Mouse (Mus musculus) kidney, adult 2 months (tissue): ENCODE data around the gene Polr1d. TPM values are rescaled to one million over a fixed set of nuclear protein-coding genes. Genes with fewer than 3 reads are reported as not detected.

Source experiments
- DNase-seq: peaks from one replicate; pipeline ENCODE4 v3.0.0; 2021
- H3K27ac ChIP-seq: fragments of 200-500 bp; 2 replicates; pipeline ENCODE4 v1.5.1; 2012; ENCODE audit warnings: low read depth, low read length, control low read depth, inconsistent platforms; ENCODE audit not compliant: insufficient read depth
- H3K27me3 ChIP-seq: fragments of 200-500 bp; replicated peaks from 2 replicates; pipeline ENCODE4 v1.6.1; 2012; ENCODE audit warnings: mild to moderate bottlenecking, moderate library complexity, low read length, inconsistent platforms; ENCODE audit not compliant: control insufficient read depth, insufficient read depth
- H3K36me3 ChIP-seq: fragments of 200-500 bp; 2 replicates; pipeline ENCODE4 v1.6.1; 2012; ENCODE audit warnings: mild to moderate bottlenecking, moderate library complexity, low read length, inconsistent platforms; ENCODE audit not compliant: control insufficient read depth, insufficient read depth
- H3K4me1 ChIP-seq: fragments of 200-500 bp; 2 replicates; pipeline ENCODE4 v1.6.1; 2011; ENCODE audit warnings: low read length; ENCODE audit not compliant: control insufficient read depth, insufficient read depth
- H3K4me3 ChIP-seq: fragments of 200-500 bp; 2 replicates; pipeline ENCODE4 v1.5.1; 2011; ENCODE audit warnings: mild to moderate bottlenecking, low read depth, low read length, control low read depth; ENCODE audit not compliant: insufficient read depth
- CTCF ChIP-seq: fragments of 200-500 bp; conservative IDR thresholded peaks from 2 replicates; pipeline ENCODE4 v1.5.1; 2011; ENCODE audit warnings: low read depth, mild to moderate bottlenecking, control low read depth, low read length, moderate library complexity, mixed read lengths; ENCODE audit not compliant: insufficient read depth, insufficient read length
- POLR2A ChIP-seq: fragments of 200-500 bp; IDR thresholded peaks from one replicate; pipeline ENCODE4 v1.6.1; 2011; ENCODE audit warnings: low read depth, low read length, control low read depth
- WGBS: fragments of 180-500 bp; shearing (Covaris S2); methylation state at CpG from one replicate; pipeline ENCODE4 v1.1.7; 2018; 5-methylcytosine and 5-hydroxymethylcytosine counted together
- polyA plus RNA-seq: library from polyadenylated mRNA; depleted of rRNA; stranded (reverse); fragments of >200 nt; gene quantifications from 2 replicates; pipeline ENCODE4 v1.2.3, GENCODE M21; 2012

The Polr1d gene
- polyA plus RNA-seq, 1 experiment = 55.9 TPM

DNA sequence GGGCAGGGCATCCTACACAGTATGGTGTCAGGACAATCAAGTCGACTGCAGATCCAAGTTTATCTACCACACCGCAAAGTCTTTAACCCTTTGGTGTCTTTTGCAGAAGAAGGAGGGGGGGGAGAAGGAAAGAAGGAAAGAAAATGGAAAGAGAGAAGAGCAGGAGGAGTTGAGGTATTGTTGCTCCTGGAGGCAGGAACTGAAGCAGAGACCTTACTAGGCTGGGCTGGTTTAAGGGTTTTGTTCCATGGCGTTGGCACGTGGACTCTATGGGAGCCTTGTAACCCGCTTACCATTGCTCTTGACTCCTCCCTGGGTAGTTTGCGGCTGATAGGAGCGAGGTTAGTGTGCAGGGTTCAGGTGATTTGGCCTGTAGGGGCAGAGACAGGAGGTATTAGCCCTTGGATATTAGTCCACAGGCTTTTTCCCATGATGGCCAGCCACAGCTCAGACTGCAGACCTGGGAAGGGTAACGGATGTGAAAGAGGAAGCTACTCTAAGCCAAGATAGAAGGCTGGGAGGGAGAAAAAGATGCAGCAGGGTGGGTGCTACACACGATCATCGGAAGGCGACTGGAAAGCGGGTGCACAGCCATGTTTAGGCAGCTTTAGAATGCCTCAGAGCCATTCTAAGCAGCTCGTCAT is 48.8 kb downstream of the Polr1d start:
- WGBS = 90% methylated on average over 13 of the region's 13 CpGs

GRCm38 (mm10) chr5:147127860-147128259 is 51.0 kb downstream of the Polr1d start:
- Histone ChIP-seq H3K4me1 (no peaks in the 10 kb centered on the region), H3K27ac (no peak overlapping the region), H3K27me3 (no peaks in the 10 kb centered on the region; the same call in 1 of the 2 replicates), H3K36me3 (no peaks in the 10 kb centered on the region), H3K4me3 (no peak overlapping the region)
- 86% methylated on average over 4 of the region's 4 CpGs for WGBS
- TF ChIP-seq POLR2A (no peak), CTCF (no peak)
- DNase-seq = no peak

More for the DNA sequence above, 48.8 kb downstream of the Polr1d start:
- Histone ChIP-seq H3K4me3 (no peak overlapping the region), H3K36me3 (no peaks in the 10 kb centered on the region), H3K27me3 (no peaks in the 10 kb centered on the region; the same call in 1 of the 2 replicates), H3K27ac (no peak overlapping the region), H3K4me1 (no peaks in the 10 kb centered on the region)
- no peak for DNase-seq
- TF ChIP-seq POLR2A = no peak

DNA sequence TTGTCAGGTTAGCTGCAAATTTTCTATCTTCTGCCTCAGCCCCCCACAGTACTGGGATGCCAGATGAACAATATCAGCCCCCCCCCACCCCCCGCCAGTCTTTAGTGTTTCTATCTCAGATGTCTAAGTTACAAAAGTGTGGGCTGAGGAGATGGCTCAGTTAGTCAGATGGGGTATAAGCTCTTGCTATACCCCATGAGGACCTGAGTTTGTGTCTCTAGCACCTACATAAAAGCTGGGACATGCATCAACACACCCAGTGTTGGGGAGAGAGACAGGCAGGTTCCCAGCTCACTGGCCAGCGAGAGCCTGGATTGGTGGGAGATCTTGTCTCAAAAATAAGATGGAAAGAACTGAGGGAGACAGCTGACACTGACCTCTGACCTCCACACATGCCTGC is 52.6 kb downstream of the Polr1d start:
- DNase-seq = no peak
- TF ChIP-seq CTCF = no peak
- TF ChIP-seq POLR2A = no peak
- no peaks in the 10 kb centered on the region for H3K36me3 ChIP-seq
- no peak overlapping the region for H3K27ac ChIP-seq
- H3K27me3 ChIP-seq = no peaks in the 10 kb centered on the region; the same call in 1 of the 2 replicates
- 91% methylated on average over 2 of the region's 2 CpGs for WGBS
- H3K4me3 ChIP-seq = no peak overlapping the region
- H3K4me1 ChIP-seq = no peaks in the 10 kb centered on the region

DNA sequence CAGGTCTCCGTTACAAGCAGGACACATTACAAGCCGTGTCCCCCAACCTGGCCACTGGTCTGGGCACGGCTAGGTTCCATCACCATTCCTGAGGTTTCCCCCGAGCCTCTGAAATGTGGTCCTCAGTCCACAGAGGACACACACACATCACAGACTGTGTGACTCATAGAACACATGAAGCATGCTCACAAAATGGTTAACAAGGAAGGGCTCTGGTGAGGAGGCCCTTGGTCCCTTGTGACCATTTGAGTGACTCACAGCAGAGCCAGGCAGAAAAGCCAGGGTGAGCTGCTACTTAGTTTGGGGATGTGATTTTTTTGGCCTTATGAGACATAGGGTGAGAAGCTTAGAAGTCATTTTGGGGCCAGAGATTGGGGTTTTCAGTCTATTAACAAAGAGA is 55.1 kb downstream of the Polr1d start:
- WGBS = 91% methylated on average over 4 of the region's 4 CpGs

DNA sequence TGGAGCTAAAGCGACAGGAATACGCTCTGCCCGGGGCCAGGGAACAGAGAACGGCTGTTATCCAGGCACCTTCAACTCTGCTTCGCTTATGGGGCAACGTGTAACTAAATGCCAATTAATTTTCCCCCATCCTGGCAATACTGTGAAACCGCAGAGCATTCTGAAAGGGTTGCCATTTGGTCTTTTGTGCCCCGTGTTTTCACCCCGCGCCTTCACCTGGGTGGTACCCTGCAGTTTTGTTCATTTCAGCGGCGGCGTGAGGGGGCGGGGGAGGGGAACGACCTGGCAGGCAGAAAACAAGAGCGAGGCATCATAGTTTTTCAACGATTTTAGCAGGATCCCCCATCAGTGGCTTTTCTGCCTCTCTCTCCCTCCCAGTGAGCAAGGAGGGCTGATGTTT is 56.8 kb downstream of the Polr1d start:
- TF ChIP-seq CTCF (no peak), POLR2A (no peak)
- no peak overlapping the region for H3K4me3 ChIP-seq
- no peaks in the 10 kb centered on the region for H3K36me3 ChIP-seq

More for the DNA sequence above, 55.1 kb downstream of the Polr1d start:
- no peaks in the 10 kb centered on the region for H3K4me1 ChIP-seq
- H3K36me3 ChIP-seq = no peaks in the 10 kb centered on the region
- TF ChIP-seq CTCF (no peak), POLR2A (no peak)
- no peak overlapping the region for H3K4me3 ChIP-seq
- no peaks in the 10 kb centered on the region for H3K27me3 ChIP-seq
- H3K27ac ChIP-seq = no peak overlapping the region
- no peak for DNase-seq

DNA sequence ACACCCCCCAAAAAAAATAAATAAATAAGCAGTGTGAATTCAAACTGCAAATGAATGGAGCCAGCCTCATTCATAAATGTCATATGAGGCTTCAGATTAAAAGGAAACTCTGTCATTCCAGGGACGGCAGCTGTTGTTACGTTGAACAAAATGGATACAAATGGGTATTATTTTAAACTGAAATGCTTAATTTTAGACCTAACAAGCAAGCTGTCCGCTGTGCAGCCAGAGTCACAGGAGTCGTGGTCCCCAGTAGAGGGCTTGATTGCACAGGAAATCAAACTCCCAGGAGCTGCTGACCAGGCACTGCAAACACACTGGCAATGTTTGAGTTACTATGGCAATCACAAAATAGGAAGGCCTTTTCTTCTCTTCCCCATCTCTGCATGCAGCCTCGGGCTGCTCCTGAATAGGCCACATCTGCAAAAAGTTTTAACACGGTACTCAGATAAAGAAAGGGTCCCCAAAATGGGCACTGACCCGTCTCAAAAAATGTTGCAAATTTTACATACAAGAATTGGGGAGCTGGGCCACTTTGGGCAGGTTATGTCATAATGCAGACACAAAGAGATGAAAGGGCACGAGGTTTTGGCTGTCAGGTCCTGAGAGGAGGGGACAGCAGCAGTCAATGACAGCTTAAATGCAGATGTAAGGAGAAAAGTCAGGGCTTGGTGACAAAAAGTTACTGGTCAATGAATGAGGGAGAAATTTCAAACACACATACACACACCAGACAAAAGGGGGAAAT is 57.7 kb downstream of the Polr1d start:
- Histone ChIP-seq H3K27me3 (no peaks in the 10 kb centered on the region), H3K36me3 (no peaks in the 10 kb centered on the region), H3K4me3 (no peak overlapping the region), H3K27ac (no peak overlapping the region), H3K4me1 (no peaks in the 10 kb centered on the region)
- no peak for DNase-seq
- TF ChIP-seq CTCF (no peak), POLR2A (no peak)
- 68% methylated on average over 8 of the region's 8 CpGs for WGBS

More for the DNA sequence above, 56.8 kb downstream of the Polr1d start:
- Histone ChIP-seq H3K27ac (no peak overlapping the region), H3K27me3 (no peaks in the 10 kb centered on the region), H3K4me1 (no peaks in the 10 kb centered on the region)
- DNase-seq = no peak
- 26% methylated on average over 17 of the region's 17 CpGs for WGBS

- Histone ChIP-seq H3K4me1 (no peaks in the 10 kb centered on the region), H3K27ac (no peak overlapping the region), H3K36me3 (no peaks in the 10 kb centered on the region), H3K4me3 (no peak overlapping the region), H3K27me3 (no peaks in the 10 kb centered on the region)
- TF ChIP-seq POLR2A (no peak), CTCF (no peak)
- 91% methylated on average over 3 of the region's 3 CpGs for WGBS
- no peak for DNase-seq
Observed at GRCm38 (mm10) chr5:147135089-147135446, 58.2 kb downstream of the Polr1d start.
